Comparison of ENCODE assay signal across 8 mouse cellular contexts in the genomic region with DNA sequence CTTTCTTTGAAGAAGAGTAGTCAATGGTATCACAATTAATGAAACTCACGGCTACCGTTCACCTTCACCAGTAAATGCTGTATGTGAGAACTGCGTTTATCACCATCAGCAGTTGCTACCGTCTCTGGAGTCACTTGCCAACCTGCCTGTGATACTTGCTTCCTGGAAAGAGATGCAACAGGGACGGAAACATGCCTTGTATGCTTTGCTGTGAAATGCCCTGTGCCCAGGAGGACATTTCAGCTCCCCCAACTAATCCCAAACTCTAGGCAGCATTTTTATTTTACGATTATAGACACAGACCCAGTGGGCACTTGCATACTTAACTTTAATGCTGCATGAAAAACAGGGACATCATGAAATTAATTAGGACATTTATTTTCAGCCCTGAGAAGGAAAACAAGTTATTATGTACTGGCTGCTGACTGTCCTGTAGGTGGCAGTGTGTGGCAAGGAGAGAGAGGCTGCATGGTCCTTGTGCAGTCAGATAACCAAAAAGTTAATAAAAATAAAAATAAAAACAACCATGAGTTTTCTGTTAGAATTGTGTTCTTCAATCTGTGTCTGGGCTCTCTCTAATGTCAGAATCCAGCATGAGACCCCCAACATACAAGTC.
DNase-seq lines count a peak whose midpoint lies in the region; ATAC-seq and TF ChIP-seq lines count a peak whose summit lies in the region.

No protein-coding gene starts in this region.

- H3K4me3 ChIP-seq in gastrocnemius, adult 2 months, result no peak overlapping the region
- H3K4me3 ChIP-seq in hindbrain, embryonic 12.5 days, result no peak overlapping the region
- H3K4me3 ChIP-seq in midbrain, embryonic 16.5 days (ENCODE audit: low read depth, low read length), result no peak overlapping the region

- H3K9ac ChIP-seq in hindbrain, embryonic 12.5 days, result no peak overlapping the region
- H3K9ac ChIP-seq in midbrain, embryonic 16.5 days (ENCODE audit: low read depth, low read length), result no peak overlapping the region

- no peaks in the 10 kb centered on the region for H3K27me3 ChIP-seq in hindbrain, embryonic 12.5 days
- H3K27me3 ChIP-seq in midbrain, embryonic 16.5 days (ENCODE audit: control insufficient read depth, insufficient read depth, low read depth, low read length), result no peaks in the 10 kb centered on the region

- intact Hi-C loops in gastrocnemius, adult 2 months (cut with DNase I), result no loop called here

- 65% methylated on average over 6 of the region's 6 CpGs for WGBS in hindbrain, embryonic 12.5 days
- WGBS in midbrain, embryonic 16.5 days, result 50% methylated on average over 6 of the region's 6 CpGs

- peak; percentile 27 for DNase-seq in gastrocnemius, adult 2 months
- no peak for DNase-seq in gastrocnemius, adult 8-10 months (ENCODE audit: low spot score in 2 of 2)
- DNase-seq in adrenal gland, adult 18-20 months (ENCODE audit: low spot score in 2 of 2), result peak; percentile 13 to 38
- DNase-seq in embryo, embryonic 10 days (ENCODE audit: low spot score), result peak; percentile 75
- DNase-seq in layer of hippocampus, postnatal 36 days, result peak; percentile 45 to 50
- DNase-seq in spleen, postnatal 4 days (ENCODE audit: low spot score in 2 of 2), result no peak

- peak; percentile 67 for TF ChIP-seq CTCF in gastrocnemius, adult 2 months (IDR thresholded peaks at IDR 0.05)

- H3K36me3 ChIP-seq in hindbrain, embryonic 12.5 days, result no peaks in the 10 kb centered on the region
- H3K36me3 ChIP-seq in midbrain, embryonic 16.5 days (ENCODE audit: control insufficient read depth, insufficient read depth, low read length), result no peaks in the 10 kb centered on the region

- no peak overlapping the region for H3K4me2 ChIP-seq in hindbrain, embryonic 12.5 days (replicated peaks)
- H3K4me2 ChIP-seq in midbrain, embryonic 16.5 days (ENCODE audit: low read length), result no peak overlapping the region

- H3K4me1 ChIP-seq in hindbrain, embryonic 12.5 days, result no peaks in the 10 kb centered on the region
- H3K4me1 ChIP-seq in midbrain, embryonic 16.5 days (ENCODE audit: control insufficient read depth, insufficient read depth, low read length), result peaks cover 16% of the 10 kb centered on the region

- no peaks in the 10 kb centered on the region for H3K9me3 ChIP-seq in hindbrain, embryonic 12.5 days (replicated peaks)
- no peaks in the 10 kb centered on the region for H3K9me3 ChIP-seq in midbrain, embryonic 16.5 days (replicated peaks; ENCODE audit: control insufficient read depth, low read length, poor library complexity, severe bottlenecking)

- ATAC-seq in hindbrain, embryonic 12.5 days (ENCODE audit: low FRiP score), result 0 out of 2 replicates have a peak, but pooled peaks have one; percentile 63
- peak; percentile 90 for ATAC-seq in midbrain, embryonic 16.5 days

- no peak overlapping the region for H3K27ac ChIP-seq in gastrocnemius, adult 2 months
- H3K27ac ChIP-seq in hindbrain, embryonic 12.5 days, result no peak overlapping the region
- 0 out of 2 replicates have a peak overlapping the region, but pooled peaks have one; percentile 48 for H3K27ac ChIP-seq in midbrain, embryonic 16.5 days (ENCODE audit: low read length)

Comparison
In these comparisons a context has a peak if more than half of its experiments do, and no peak if none do; other contexts are left out.
1. DNase-seq: peak in gastrocnemius, adult 2 months (single experiment), adrenal gland, adult 18-20 months (2 of 2), embryo, embryonic 10 days (single experiment) and layer of hippocampus, postnatal 36 days (2 of 2); none in gastrocnemius, adult 8-10 months (0 of 2) and spleen, postnatal 4 days (0 of 2).